Comparison of ENCODE assay signal across 8 mouse cellular contexts in genomic region chr7:12779782-12780150, GRCm38 (mm10). TPM values are rescaled to one million over a fixed set of nuclear protein-coding genes. Genes with fewer than 3 reads are reported as not detected.
DNase-seq lines count a peak whose midpoint lies in the region; ATAC-seq and TF ChIP-seq lines count a peak whose summit lies in the region.

No protein-coding gene starts in this region.

- 0 out of 2 replicates have a peak, but pooled peaks cover 6% of the 10 kb centered on the region for H3K4me1 ChIP-seq in lung, embryonic 14.5 days (ENCODE audit: insufficient read depth)
- H3K4me1 ChIP-seq in forebrain, embryonic 11.5 days (replicated peaks; ENCODE audit: control insufficient read depth, insufficient read depth, low read length): no peaks in the 10 kb centered on the region
- H3K4me1 ChIP-seq in limb, embryonic 10.5 days: peaks cover 10% of the 10 kb centered on the region
- peaks cover 12% of the 10 kb centered on the region for H3K4me1 ChIP-seq in neural tube, embryonic 15.5 days

- DNase-seq in lung, embryonic 14.5 days: no peak
- no peak for DNase-seq in lung, postnatal 25 days (ENCODE audit: low spot score)
- DNase-seq in forebrain, embryonic 11.5 days (ENCODE audit: low spot score): no peak
- DNase-seq in limb, embryonic 10.5 days (ENCODE audit: low spot score): no peak
- no peak for DNase-seq in ovary, adult 18-20 months (ENCODE audit: low spot score)
- DNase-seq in ovary, postnatal 36 days (ENCODE audit: low spot score): no peak
- no peak for DNase-seq in frontal cortex, postnatal 10 days (ENCODE audit: low spot score in 2 of 2)

- 22% methylated on average over 10 of the region's 10 CpGs for WGBS in lung, embryonic 14.5 days
- 13% methylated on average over 10 of the region's 10 CpGs for WGBS in forebrain, embryonic 11.5 days
- WGBS in limb, embryonic 10.5 days: 23% methylated on average over 10 of the region's 10 CpGs
- 24% methylated on average over 10 of the region's 10 CpGs for WGBS in neural tube, embryonic 15.5 days

- peak overlapping the region; percentile 96 for H3K4me2 ChIP-seq in lung, embryonic 14.5 days
- peak overlapping the region; percentile 95 for H3K4me2 ChIP-seq in forebrain, embryonic 11.5 days (ENCODE audit: low read depth, low read length, severe bottlenecking)
- peak overlapping the region; percentile 80 for H3K4me2 ChIP-seq in neural tube, embryonic 15.5 days

- H3K36me3 ChIP-seq in lung, embryonic 14.5 days (ENCODE audit: insufficient read depth): peaks cover 6% of the 10 kb centered on the region; the same call in 1 of the 2 replicates
- peaks cover 1% of the 10 kb centered on the region; the same call in 1 of the 2 replicates for H3K36me3 ChIP-seq in forebrain, embryonic 11.5 days (ENCODE audit: control insufficient read depth, insufficient read depth, low read length)
- peaks cover 8% of the 10 kb centered on the region for H3K36me3 ChIP-seq in limb, embryonic 10.5 days
- peaks cover 11% of the 10 kb centered on the region for H3K36me3 ChIP-seq in neural tube, embryonic 15.5 days

- H3K9ac ChIP-seq in lung, embryonic 14.5 days: peak overlapping the region; percentile 69
- H3K9ac ChIP-seq in forebrain, embryonic 11.5 days (ENCODE audit: low read length): peak overlapping the region; percentile 73
- peak overlapping the region; percentile 70 for H3K9ac ChIP-seq in neural tube, embryonic 15.5 days (replicated peaks)

- H3K27ac ChIP-seq in lung, embryonic 14.5 days (ENCODE audit: low read depth): no peak overlapping the region
- H3K27ac ChIP-seq in forebrain, embryonic 11.5 days (ENCODE audit: low read depth, low read length): no peak overlapping the region
- peak overlapping the region; percentile 85 for H3K27ac ChIP-seq in limb, embryonic 10.5 days
- peak overlapping the region; percentile 75 for H3K27ac ChIP-seq in neural tube, embryonic 15.5 days (replicated peaks)

- no peaks in the 10 kb centered on the region for H3K9me3 ChIP-seq in lung, embryonic 14.5 days (ENCODE audit: low read depth, low read length)
- no peaks in the 10 kb centered on the region for H3K9me3 ChIP-seq in forebrain, embryonic 11.5 days (ENCODE audit: control insufficient read depth, low read length)
- H3K9me3 ChIP-seq in limb, embryonic 10.5 days (replicated peaks): no peaks in the 10 kb centered on the region
- H3K9me3 ChIP-seq in neural tube, embryonic 15.5 days (replicated peaks): peaks cover 4% of the 10 kb centered on the region; the same call in 1 of the 2 replicates

- no peaks in the 10 kb centered on the region for H3K27me3 ChIP-seq in lung, embryonic 14.5 days (ENCODE audit: insufficient read depth, low read length)
- no peaks in the 10 kb centered on the region for H3K27me3 ChIP-seq in forebrain, embryonic 11.5 days (ENCODE audit: control insufficient read depth, insufficient read depth, low read length)
- H3K27me3 ChIP-seq in limb, embryonic 10.5 days (ENCODE audit: low read depth, poor library complexity, severe bottlenecking): no peaks in the 10 kb centered on the region
- H3K27me3 ChIP-seq in neural tube, embryonic 15.5 days (replicated peaks): no peaks in the 10 kb centered on the region

- TF ChIP-seq CTCF in lung, embryonic 14.5 days (IDR thresholded peaks at IDR 0.05; ENCODE audit: low read depth): no peak

- H3K4me3 ChIP-seq in lung, embryonic 14.5 days (ENCODE audit: low read depth, low read length): peak overlapping the region; percentile 65
- peak overlapping the region; percentile 63 for H3K4me3 ChIP-seq in forebrain, embryonic 11.5 days (ENCODE audit: low read depth, low read length)
- peak overlapping the region; percentile 84 for H3K4me3 ChIP-seq in limb, embryonic 10.5 days
- H3K4me3 ChIP-seq in neural tube, embryonic 15.5 days (replicated peaks): peak overlapping the region; percentile 65

- ATAC-seq in lung, embryonic 14.5 days (ENCODE audit: insufficient read depth): 0 out of 2 replicates have a peak, but pooled peaks have one; percentile 0
- peak; percentile 11; the same call in 1 of the 2 replicates for ATAC-seq in forebrain, embryonic 11.5 days (replicated peaks; ENCODE audit: low FRiP score)
- peak; percentile 53; the same call in 1 of the 2 replicates for ATAC-seq in neural tube, embryonic 15.5 days (ENCODE audit: low FRiP score)

RNA-seq across cellular contexts. Expression of gene Zscan18, which starts 23.7 kb away (rescaled TPM):
- 6.9 and 7.6 TPM in 2 replicates for polyA plus RNA-seq in lung, embryonic 14.5 days (2014; fragmentation: Nextera tagmentation; extraction: Ambion mirVana)
- polyA plus RNA-seq in forebrain, embryonic 11.5 days (2014; fragmentation: Nextera tagmentation; extraction: Ambion mirVana): 12.3 and 13.3 TPM in 2 replicates
- polyA plus RNA-seq in limb, embryonic 10.5 days (2016; fragmentation: Nextera tagmentation; extraction: Ambion mirVana): 13.8 and 15.7 TPM in 2 replicates
- 25.2 and 33.4 TPM in 2 replicates for polyA plus RNA-seq in neural tube, embryonic 15.5 days (2015; fragmentation: Nextera tagmentation; extraction: Ambion mirVana)

RNA-seq across cellular contexts. Expression of gene Zfp329, which starts 38.9 kb away (rescaled TPM):
- 14.6 and 16.3 TPM in 2 replicates for polyA plus RNA-seq in lung, embryonic 14.5 days (2014; fragmentation: Nextera tagmentation; extraction: Ambion mirVana)
- polyA plus RNA-seq in forebrain, embryonic 11.5 days (2014; fragmentation: Nextera tagmentation; extraction: Ambion mirVana): 27.5 and 28.9 TPM in 2 replicates
- polyA plus RNA-seq in limb, embryonic 10.5 days (2016; fragmentation: Nextera tagmentation; extraction: Ambion mirVana): 14.8 and 16.8 TPM in 2 replicates
- 26.7 and 27.0 TPM in 2 replicates for polyA plus RNA-seq in neural tube, embryonic 15.5 days (2015; fragmentation: Nextera tagmentation; extraction: Ambion mirVana)

RNA-seq across cellular contexts. Expression of gene Vmn2r56, which starts 45.0 kb away (rescaled TPM):
- polyA plus RNA-seq in lung, embryonic 14.5 days (2014; fragmentation: Nextera tagmentation; extraction: Ambion mirVana): not detected in 2 replicates
- not detected in 2 replicates for polyA plus RNA-seq in forebrain, embryonic 11.5 days (2014; fragmentation: Nextera tagmentation; extraction: Ambion mirVana)
- not detected in 2 replicates for polyA plus RNA-seq in limb, embryonic 10.5 days (2016; fragmentation: Nextera tagmentation; extraction: Ambion mirVana)
- polyA plus RNA-seq in neural tube, embryonic 15.5 days (2015; fragmentation: Nextera tagmentation; extraction: Ambion mirVana): not detected in 2 replicates

RNA-seq across cellular contexts. Expression of gene Zfp110, which starts 54.8 kb away (rescaled TPM):
- 41.2 and 41.5 TPM in 2 replicates for polyA plus RNA-seq in lung, embryonic 14.5 days (2014; fragmentation: Nextera tagmentation; extraction: Ambion mirVana)
- polyA plus RNA-seq in forebrain, embryonic 11.5 days (2014; fragmentation: Nextera tagmentation; extraction: Ambion mirVana): 32.3 and 32.9 TPM in 2 replicates
- polyA plus RNA-seq in limb, embryonic 10.5 days (2016; fragmentation: Nextera tagmentation; extraction: Ambion mirVana): 30.4 and 32.6 TPM in 2 replicates
- 23.4 and 25.4 TPM in 2 replicates for polyA plus RNA-seq in neural tube, embryonic 15.5 days (2015; fragmentation: Nextera tagmentation; extraction: Ambion mirVana)

Comparison
In these comparisons a context has a peak if more than half of its experiments do, and no peak if none do; other contexts are left out.
1. ATAC-seq: peak in every context shown above with its lines; median percentile 53 in neural tube, embryonic 15.5 days; 11 in forebrain, embryonic 11.5 days; 0 in lung, embryonic 14.5 days.
2. H3K27ac ChIP-seq: peak in limb, embryonic 10.5 days (single experiment) and neural tube, embryonic 15.5 days (single experiment); none in lung, embryonic 14.5 days (single experiment) and forebrain, embryonic 11.5 days (single experiment).
3. Peak in every context shown above with its lines, with median percentiles within 50 percentile points of each other: H3K4me2 ChIP-seq, H3K4me3 ChIP-seq and H3K9ac ChIP-seq.